Mouse (Mus musculus) thymus, adult 18-20 months (tissue): ENCODE data around the gene Psmd13.

Experiments used
- DNase-seq, 2 experiments: peaks; one replicate each; pipeline ENCODE4 v3.0.0; 2022; ENCODE audit warnings: mixed read lengths in 2 of 2

Gene Psmd13

GRCm38 (mm10) chr7:140946311-140946710 is 64.5 kb downstream of the Psmd13 start:
- no peak for DNase-seq

- DNase-seq = no peak
Measured at GRCm38 (mm10) chr7:140946980-140947379, 65.2 kb downstream of the Psmd13 start.

GRCm38 (mm10) chr7:140948161-140948560 is 66.4 kb downstream of the Psmd13 start:
- DNase-seq = no peak
